Mouse (Mus musculus): ENCODE measurements around the gene Nfyb. TPM values are rescaled to one million over a fixed set of nuclear protein-coding genes. Genes with fewer than 3 reads are reported as not detected.

Nfyb gene
- polyA plus RNA-seq, 1 experiment from 2014 or later, result 57.6 TPM

DNA sequence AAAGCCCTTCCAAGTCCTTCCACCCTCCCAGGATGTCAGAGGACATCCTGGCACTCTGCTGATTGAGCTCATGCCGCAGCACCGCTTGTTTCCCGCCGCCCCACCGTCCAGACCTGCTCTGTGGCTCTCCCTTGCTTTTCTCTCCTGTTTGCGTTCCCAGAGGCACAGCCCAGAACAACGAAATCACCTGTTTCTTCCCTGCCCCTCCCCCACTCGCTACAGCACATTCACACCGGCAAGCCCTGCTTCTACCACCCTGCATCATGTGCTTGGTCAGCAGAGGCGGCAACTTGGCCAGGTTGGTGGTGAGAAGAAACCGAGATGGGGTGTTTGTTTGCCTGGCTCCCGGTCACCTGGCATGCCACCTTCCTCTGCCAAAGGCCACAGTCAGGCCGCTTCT lies 13.9 kb upstream of the Nfyb start:
- no peak overlapping the region for H3K27ac ChIP-seq
- H3K4me1 ChIP-seq (replicated peaks), result no peaks in the 10 kb centered on the region; the same call in 1 of the 2 replicates
- no peaks in the 10 kb centered on the region for H3K27me3 ChIP-seq
- no peak overlapping the region for H3K4me2 ChIP-seq (replicated peaks)
- H3K36me3 ChIP-seq, result no peaks in the 10 kb centered on the region
- 0 out of 2 replicates have a peak overlapping the region, but pooled peaks have one; percentile 28 for H3K9ac ChIP-seq (replicated peaks)
- H3K9me3 ChIP-seq, result no peaks in the 10 kb centered on the region; the same call in 1 of the 2 replicates
- H3K4me3 ChIP-seq (replicated peaks), result no peak overlapping the region
- ATAC-seq, result no peak
- 32% methylated on average over 13 of the region's 13 CpGs for WGBS

DNA sequence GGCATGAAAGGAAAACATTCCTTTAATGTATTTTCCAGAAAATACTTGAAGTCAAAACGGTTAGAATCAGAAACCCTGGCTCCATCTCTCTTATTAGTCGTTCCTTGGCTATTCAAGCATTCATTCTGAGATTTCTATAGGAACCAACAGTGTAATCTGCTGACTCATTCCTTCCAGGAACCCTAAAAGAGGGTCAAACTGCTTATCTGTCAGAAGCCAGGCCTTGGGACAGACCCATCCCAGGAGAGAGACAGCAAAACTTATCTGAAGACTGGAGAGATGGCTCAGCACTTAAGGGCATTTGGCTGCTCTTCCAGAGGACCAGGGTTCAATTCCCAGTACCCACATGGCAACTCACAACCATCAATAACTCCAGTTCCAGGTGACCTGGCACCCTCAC lies 13.1 kb upstream of the Nfyb start:
- WGBS, result 62% methylated on average over 2 of the region's 2 CpGs

DNA sequence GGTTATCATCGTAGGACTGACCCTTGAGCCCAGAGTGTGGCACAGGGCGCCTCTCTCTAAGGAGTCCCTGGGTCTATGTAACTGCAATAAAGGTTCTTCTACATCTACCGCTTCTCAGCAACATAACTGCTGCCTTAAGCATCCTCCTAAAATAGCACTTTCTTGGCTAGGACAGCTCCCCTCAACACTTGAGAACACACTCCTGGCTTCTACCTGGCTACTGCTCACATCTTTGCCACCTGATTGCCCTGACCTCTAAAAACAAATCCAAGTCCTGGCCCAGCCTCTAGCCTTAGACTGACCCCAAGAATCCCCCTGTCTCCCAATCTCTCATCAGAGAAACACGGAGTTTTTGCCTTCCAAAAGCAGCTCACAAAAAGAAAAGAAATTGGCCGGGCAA lies 10.9 kb upstream of the Nfyb start:
- H3K9me3 ChIP-seq, result no peaks in the 10 kb centered on the region; the same call in 1 of the 2 replicates
- WGBS, result 97% methylated on average over 5 of the region's 5 CpGs
- no peak overlapping the region for H3K9ac ChIP-seq (replicated peaks)
- H3K4me1 ChIP-seq (replicated peaks), result no peaks in the 10 kb centered on the region; the same call in 1 of the 2 replicates
- no peaks in the 10 kb centered on the region for H3K27me3 ChIP-seq
- no peak overlapping the region for H3K27ac ChIP-seq
- no peak for ATAC-seq
- H3K4me3 ChIP-seq (replicated peaks), result no peak overlapping the region
- no peaks in the 10 kb centered on the region for H3K36me3 ChIP-seq
- H3K4me2 ChIP-seq (replicated peaks), result no peak overlapping the region

More for the DNA sequence above, 13.1 kb upstream of the Nfyb start:
- ATAC-seq, result no peak
- H3K27ac ChIP-seq, result no peak overlapping the region
- H3K4me1 ChIP-seq (replicated peaks), result no peaks in the 10 kb centered on the region; the same call in 1 of the 2 replicates
- H3K4me3 ChIP-seq (replicated peaks), result no peak overlapping the region
- no peak overlapping the region for H3K4me2 ChIP-seq (replicated peaks)
- no peaks in the 10 kb centered on the region for H3K27me3 ChIP-seq
- H3K36me3 ChIP-seq, result no peaks in the 10 kb centered on the region
- no peak overlapping the region for H3K9ac ChIP-seq (replicated peaks)
- H3K9me3 ChIP-seq, result no peaks in the 10 kb centered on the region; the same call in 1 of the 2 replicates

DNA sequence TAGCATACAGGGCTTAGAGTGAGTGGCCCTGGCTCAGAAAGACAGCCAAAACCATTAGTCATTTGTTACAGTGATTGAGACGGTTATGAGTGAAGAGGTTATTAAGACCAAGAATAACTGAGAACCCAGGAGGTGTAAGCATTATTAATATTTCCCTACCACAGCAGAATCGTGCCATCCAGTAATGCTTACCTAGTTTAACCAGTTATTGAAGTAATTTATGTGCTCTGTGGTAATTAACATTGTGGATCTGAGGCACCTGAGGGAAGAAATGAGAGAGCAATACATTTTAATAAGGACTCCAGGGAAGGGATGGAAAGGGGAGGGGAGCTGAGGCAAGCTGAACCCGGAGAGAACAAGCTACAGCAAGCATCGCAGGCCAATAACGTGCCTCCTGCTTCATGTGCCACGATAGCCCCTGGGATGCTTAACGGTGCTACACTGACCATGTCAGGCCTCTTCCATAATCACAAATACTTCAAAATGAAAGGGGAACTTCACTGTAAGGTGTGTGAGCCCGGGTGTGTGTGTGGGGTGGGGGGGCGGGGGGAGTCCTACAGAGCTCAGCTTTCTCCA lies 7.7 kb upstream of the Nfyb start:
- Histone ChIP-seq H3K27me3 (no peaks in the 10 kb centered on the region), H3K4me1 (replicated peaks) (no peaks in the 10 kb centered on the region), H3K27ac (no peak overlapping the region), H3K36me3 (no peaks in the 10 kb centered on the region), H3K9ac (replicated peaks) (no peak overlapping the region), H3K4me3 (replicated peaks) (no peak overlapping the region), H3K4me2 (replicated peaks) (no peak overlapping the region), H3K9me3 (no peaks in the 10 kb centered on the region; the same call in 1 of the 2 replicates)
- 75% methylated on average over 9 of the region's 9 CpGs for WGBS
- ATAC-seq, result peak; percentile 43; the same call in 1 of the 2 replicates

DNA sequence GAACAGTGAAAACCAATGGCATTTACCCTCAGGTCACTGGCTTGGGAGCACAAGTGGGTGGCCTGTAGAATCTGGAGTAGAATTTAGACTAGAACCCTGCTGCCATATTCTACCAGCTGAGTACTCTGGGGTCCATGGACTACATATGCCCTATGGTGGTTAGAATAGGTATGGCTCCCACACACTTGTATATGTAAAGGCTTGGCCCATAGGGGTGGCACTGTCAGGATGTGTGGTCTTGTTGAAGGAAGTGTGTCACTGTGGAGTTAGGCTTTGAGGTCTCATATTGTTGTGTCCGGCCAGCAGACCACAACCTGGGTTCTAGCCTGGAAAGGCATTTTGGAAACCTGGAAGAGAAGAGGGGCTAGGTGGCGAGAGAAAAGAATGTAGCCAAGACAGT lies 6.8 kb upstream of the Nfyb start:
- H3K9ac ChIP-seq (replicated peaks), result no peak overlapping the region
- H3K27me3 ChIP-seq, result no peaks in the 10 kb centered on the region
- no peak for ATAC-seq
- H3K4me3 ChIP-seq (replicated peaks), result no peak overlapping the region
- H3K9me3 ChIP-seq, result no peaks in the 10 kb centered on the region; the same call in 1 of the 2 replicates
- H3K4me1 ChIP-seq (replicated peaks), result no peaks in the 10 kb centered on the region
- no peak overlapping the region for H3K4me2 ChIP-seq (replicated peaks)
- 92% methylated on average over 2 of the region's 2 CpGs for WGBS
- H3K27ac ChIP-seq, result no peak overlapping the region
- H3K36me3 ChIP-seq, result no peaks in the 10 kb centered on the region

DNA sequence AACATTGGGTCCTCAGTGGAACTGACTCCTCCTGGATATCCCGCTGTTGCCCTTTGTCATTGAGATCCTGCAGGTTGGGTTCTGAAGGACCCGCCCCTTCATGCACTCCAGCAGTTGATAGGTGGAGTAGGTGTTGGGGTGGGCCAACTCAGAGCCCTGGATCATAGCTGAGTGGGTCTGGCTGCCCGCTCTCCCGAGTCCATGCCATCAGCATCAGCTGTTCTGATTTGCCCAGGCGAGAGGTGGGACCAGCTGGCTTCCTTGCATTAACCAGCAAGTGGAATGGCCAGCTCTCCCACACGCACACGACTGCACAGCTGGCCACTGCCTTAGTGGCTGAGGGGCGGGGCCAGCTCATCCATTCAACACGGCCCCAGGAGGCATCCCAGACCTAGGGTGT lies 5.0 kb upstream of the Nfyb start:
- Histone ChIP-seq H3K36me3 (no peaks in the 10 kb centered on the region), H3K9me3 (no peaks in the 10 kb centered on the region; the same call in 1 of the 2 replicates), H3K27ac (no peak overlapping the region), H3K4me2 (replicated peaks) (no peak overlapping the region), H3K4me1 (replicated peaks) (no peaks in the 10 kb centered on the region), H3K9ac (replicated peaks) (no peak overlapping the region), H3K27me3 (no peaks in the 10 kb centered on the region), H3K4me3 (replicated peaks) (no peak overlapping the region)
- 32% methylated on average over 9 of the region's 9 CpGs for WGBS
- no peak for ATAC-seq

DNA sequence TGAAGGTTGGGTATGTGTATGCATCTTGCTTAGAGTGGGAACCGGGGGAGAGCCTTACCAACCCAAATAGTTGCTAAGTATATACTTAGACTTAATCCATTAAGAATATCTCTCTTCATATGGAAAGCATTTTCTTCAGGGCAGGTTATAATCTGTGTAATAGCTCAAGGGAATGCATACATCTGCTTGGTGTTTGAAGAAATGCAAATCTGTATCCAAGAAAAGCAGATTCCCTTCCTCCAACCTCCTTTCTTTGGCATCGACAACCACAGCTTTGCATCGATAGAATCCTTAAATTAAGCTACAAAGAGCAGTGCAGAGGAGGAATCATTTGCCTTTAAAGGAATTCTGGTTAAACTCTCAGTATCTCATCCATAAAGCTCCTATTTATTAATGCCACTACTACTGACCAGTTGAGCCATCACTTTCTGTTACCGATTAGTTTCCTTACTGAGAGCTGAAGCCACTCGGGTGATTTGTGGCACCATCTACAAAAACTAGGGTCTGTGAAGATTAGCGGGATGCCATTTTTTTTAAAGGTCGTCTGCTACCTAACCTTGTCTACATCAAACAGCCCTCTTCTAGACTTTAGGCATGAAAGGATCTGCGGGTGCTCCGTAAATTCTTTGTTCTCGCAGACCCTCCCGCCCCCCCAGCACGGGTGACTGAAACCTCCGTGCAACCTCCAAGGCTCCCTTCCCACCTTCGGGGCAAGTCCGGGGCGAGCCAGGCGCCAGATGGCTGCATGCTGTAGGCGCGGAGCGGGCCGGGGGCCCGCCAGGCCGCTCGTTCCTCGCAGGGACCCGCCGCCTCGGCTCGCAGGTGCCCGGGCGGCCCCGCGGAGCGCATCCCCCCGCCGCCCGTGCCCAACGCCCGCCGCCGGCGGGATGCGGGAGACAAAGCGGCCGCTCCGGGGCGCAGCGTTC lies 925 bp downstream of the Nfyb start:
- Histone ChIP-seq H3K36me3 (peaks cover 27% of the 10 kb centered on the region), H3K4me3 (replicated peaks) (peak overlapping the region; percentile 88), H3K4me1 (replicated peaks) (peaks cover 45% of the 10 kb centered on the region), H3K9me3 (no peaks in the 10 kb centered on the region), H3K9ac (replicated peaks) (peak overlapping the region; percentile 99), H3K27ac (peak overlapping the region; percentile 100), H3K4me2 (replicated peaks) (peak overlapping the region; percentile 61), H3K27me3 (no peaks in the 10 kb centered on the region)
- WGBS, result under 1% methylated on average over 48 of the region's 48 CpGs
- ATAC-seq, result peak; percentile 51

DNA sequence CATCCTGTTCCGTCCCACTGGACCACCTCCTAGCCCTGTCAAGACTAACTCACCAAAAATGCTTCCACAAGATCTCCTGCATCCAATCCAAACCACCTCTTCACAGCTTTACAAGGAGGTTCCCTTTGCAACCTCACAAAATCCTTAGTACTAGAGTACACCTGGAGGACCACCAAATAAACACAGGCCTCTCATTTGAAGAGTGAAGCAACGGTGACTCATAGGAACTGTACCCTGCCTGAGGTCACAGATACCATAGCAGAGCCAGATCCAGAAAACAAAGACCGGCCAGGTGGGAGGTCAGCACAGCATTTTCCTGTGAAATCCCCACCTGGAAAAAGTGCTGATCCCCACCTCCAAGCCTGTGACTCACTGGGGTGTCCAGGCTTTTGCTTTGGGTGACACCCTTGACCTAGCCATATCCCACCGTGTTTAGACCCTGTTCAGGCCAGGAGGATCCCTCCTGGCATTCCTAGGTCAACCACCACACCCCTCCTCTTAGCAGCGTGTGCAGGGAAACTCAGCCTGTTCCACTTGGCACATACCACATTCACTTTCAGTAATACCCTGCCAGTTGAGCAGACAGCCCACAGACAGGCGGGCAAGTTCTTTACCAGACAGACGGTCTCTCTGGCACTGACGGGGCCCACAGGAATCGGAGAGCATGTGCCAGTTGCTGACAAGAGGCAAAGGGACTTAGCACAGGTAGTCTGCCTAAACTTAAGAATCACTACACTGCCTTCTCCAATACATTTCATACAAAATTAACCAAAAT lies 2.7 kb downstream of the Nfyb start:
- Histone ChIP-seq H3K27ac (no peak overlapping the region), H3K36me3 (peaks cover 45% of the 10 kb centered on the region), H3K4me3 (replicated peaks) (peak overlapping the region; percentile 8; the same call in 1 of the 2 replicates), H3K4me1 (replicated peaks) (peaks cover 55% of the 10 kb centered on the region), H3K9me3 (no peaks in the 10 kb centered on the region), H3K4me2 (replicated peaks) (peak overlapping the region; percentile 41), H3K27me3 (no peaks in the 10 kb centered on the region), H3K9ac (replicated peaks) (peak overlapping the region; percentile 51)
- no peak for ATAC-seq
- WGBS, result 81% methylated on average over 9 of the region's 9 CpGs

DNA sequence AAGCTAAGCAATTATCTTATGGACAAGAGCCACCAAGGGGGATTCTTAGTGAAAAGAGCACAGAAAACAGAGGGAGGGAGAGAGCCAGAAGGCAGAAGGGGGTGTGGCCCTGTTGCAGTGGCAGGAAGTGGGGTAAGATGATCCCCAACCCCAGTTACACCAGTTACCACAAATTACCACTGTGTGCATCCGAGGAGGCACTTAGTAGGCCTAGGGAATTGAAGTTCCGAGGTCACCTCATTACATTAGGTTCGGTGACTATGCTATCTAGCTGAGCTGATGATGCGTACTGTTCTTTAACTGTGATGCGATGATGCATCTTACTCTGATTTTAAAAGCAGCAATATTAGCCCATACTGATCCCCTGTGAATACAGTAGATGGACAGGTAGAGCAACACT lies 4.2 kb downstream of the Nfyb start:
- peaks cover 55% of the 10 kb centered on the region for H3K4me1 ChIP-seq (replicated peaks)
- WGBS, result 94% methylated on average over 5 of the region's 5 CpGs
- peaks cover 58% of the 10 kb centered on the region for H3K36me3 ChIP-seq
- ATAC-seq, result no peak
- H3K4me3 ChIP-seq (replicated peaks), result peak overlapping the region; percentile 8; the same call in 1 of the 2 replicates
- peak overlapping the region; percentile 51; the same call in 1 of the 2 replicates for H3K9ac ChIP-seq (replicated peaks)
- no peaks in the 10 kb centered on the region for H3K27me3 ChIP-seq
- H3K9me3 ChIP-seq, result no peaks in the 10 kb centered on the region
- peak overlapping the region; percentile 41; the same call in 1 of the 2 replicates for H3K4me2 ChIP-seq (replicated peaks)
- no peak overlapping the region for H3K27ac ChIP-seq

DNA sequence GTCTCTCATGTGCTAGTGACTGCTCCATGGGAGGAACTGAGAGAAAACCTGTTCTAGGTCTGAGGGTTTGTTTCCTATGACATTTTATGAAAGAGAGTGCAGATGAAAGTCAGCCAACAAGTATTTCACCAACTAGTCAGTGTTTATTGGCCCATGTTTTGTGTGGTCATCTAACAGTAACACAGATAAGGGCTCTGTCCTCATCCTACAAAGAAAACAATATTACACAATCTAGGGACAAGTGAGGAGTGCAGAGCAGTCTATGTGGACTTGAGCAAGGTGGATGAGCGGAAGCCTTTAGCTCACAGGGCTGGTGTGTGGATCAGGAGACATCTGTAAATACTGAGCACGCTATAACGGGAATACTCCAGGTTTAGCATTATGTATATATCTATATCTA lies 5.1 kb downstream of the Nfyb start:
- Histone ChIP-seq H3K36me3 (peaks cover 66% of the 10 kb centered on the region), H3K4me1 (replicated peaks) (peaks cover 55% of the 10 kb centered on the region), H3K4me3 (replicated peaks) (no peak overlapping the region), H3K27ac (no peak overlapping the region; the same call in 1 of the 2 replicates), H3K9me3 (no peaks in the 10 kb centered on the region), H3K4me2 (replicated peaks) (no peak overlapping the region), H3K27me3 (no peaks in the 10 kb centered on the region), H3K9ac (replicated peaks) (no peak overlapping the region)
- no peak for ATAC-seq
- 93% methylated on average over 3 of the region's 3 CpGs for WGBS

DNA sequence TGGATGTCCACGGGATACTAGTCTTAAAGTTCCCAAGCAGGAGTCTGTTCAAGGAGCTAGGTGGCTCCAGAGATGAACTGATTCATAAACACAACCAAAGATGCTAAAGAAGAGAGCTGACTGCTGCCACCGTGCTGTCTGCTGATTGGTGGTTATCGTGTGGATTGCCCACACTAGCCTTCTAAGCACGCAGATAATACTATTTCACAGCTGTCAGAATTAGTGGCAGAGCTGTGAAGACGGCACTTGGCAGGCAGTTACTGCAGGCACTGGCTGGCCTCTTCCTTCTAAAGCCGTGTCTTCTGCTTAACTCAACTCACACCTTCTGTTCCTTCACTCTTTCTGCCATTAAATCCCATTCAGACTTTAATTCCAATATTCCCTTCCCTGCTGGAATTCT lies 5.6 kb downstream of the Nfyb start:
- peaks cover 71% of the 10 kb centered on the region for H3K36me3 ChIP-seq
- H3K27ac ChIP-seq, result no peak overlapping the region
- no peak overlapping the region for H3K4me2 ChIP-seq (replicated peaks)
- no peaks in the 10 kb centered on the region for H3K9me3 ChIP-seq
- no peak for ATAC-seq
- H3K9ac ChIP-seq (replicated peaks), result no peak overlapping the region
- H3K27me3 ChIP-seq, result no peaks in the 10 kb centered on the region
- peaks cover 55% of the 10 kb centered on the region for H3K4me1 ChIP-seq (replicated peaks)
- H3K4me3 ChIP-seq (replicated peaks), result no peak overlapping the region
- WGBS, result 55% methylated on average over 6 of the region's 6 CpGs
